Comparison of ENCODE assay signal across 26 mouse cellular contexts in genomic region chr8:46504196-46504595, GRCm38 (mm10). TPM values are rescaled to one million over a fixed set of nuclear protein-coding genes. Genes with fewer than 3 reads are reported as not detected.
A peak's percentile ranks its signal among the peaks of the same experiment; 100 is the strongest.
DNase-seq lines count a peak whose midpoint lies in the region; ATAC-seq and TF ChIP-seq lines count a peak whose summit lies in the region.
"Had no signal": no experiment of that assay in that cellular context is flagged by ENCODE, and none has a peak within 500 bp of the region (broad histone marks: within the 10 kb centered on the region; RNA-seq: fewer than 3 reads in every experiment).

No protein-coding gene starts in this region.

- WGBS in liver, adult 2 months = 2% methylated on average over 3 of the region's 3 CpGs
- WGBS in liver, embryonic 15.5 days (ENCODE audit: insufficient replicate concordance) = 50% methylated on average over 3 of the region's 3 CpGs

- H3K27ac ChIP-seq in liver, adult 2 months (replicated peaks; ENCODE audit: insufficient read depth, low read depth, low read length) = peak overlapping the region; percentile 30
- peak overlapping the region; percentile 35; the same call in 1 of the 2 replicates for H3K27ac ChIP-seq in liver, embryonic 15.5 days (replicated peaks)
- H3K27ac ChIP-seq: forebrain, embryonic 13.5 days; hindbrain, embryonic 13.5 days; midbrain, embryonic 12.5 days; neural tube, embryonic 12.5 days had no signal

- no peak for TF ChIP-seq CTCF in liver, adult 2 months (IDR thresholded peaks at IDR 0.05; ENCODE audit: low read depth, low read length)

- ATAC-seq in liver, embryonic 15.5 days (ENCODE audit: insufficient read depth) = no peak
- ATAC-seq: forebrain, embryonic 13.5 days; intestine, embryonic 16.5 days; Patski had no signal

- H3K9me3 ChIP-seq in liver, embryonic 15.5 days (replicated peaks) = no peaks in the 10 kb centered on the region
- H3K9me3 ChIP-seq: forebrain, embryonic 13.5 days; hindbrain, embryonic 13.5 days; midbrain, embryonic 12.5 days; neural tube, embryonic 12.5 days had no signal

- H3K27me3 ChIP-seq in liver, adult 2 months (ENCODE audit: control insufficient read depth, insufficient read depth, low read length) = no peaks in the 10 kb centered on the region
- no peaks in the 10 kb centered on the region for H3K27me3 ChIP-seq in liver, embryonic 15.5 days
- H3K27me3 ChIP-seq: forebrain, embryonic 13.5 days; hindbrain, embryonic 13.5 days; neural tube, embryonic 12.5 days; Patski had no signal

- peak; percentile 35 for DNase-seq in kidney, adult 18-20 months
- DNase-seq in kidney, adult 11 months = no peak
- DNase-seq in liver, adult 2 months (ENCODE audit: extremely low read depth, low read depth, low spot score) = peak; percentile 80
- DNase-seq in liver = no peak
- DNase-seq in yolk sac, embryonic 10.5 days (ENCODE audit: low spot score) = peak; percentile 36
- DNase-seq in ovary, postnatal 36 days (ENCODE audit: low spot score) = no peak
- DNase-seq in layer of hippocampus, adult 9-10 months (ENCODE audit: low spot score) = no peak
- DNase-seq: adrenal gland, postnatal 14 days; cerebellum, adult 18-20 months; cerebellum, postnatal 14 days; gastrocnemius, postnatal 14 days; heart, postnatal 4 days; layer of hippocampus, postnatal 36 days; left cerebral cortex, postnatal 4 days; lung, embryonic 14.5 days; lung, postnatal 14 days; thymus, postnatal 4 days had no signal

- H3K4me3 ChIP-seq in liver, adult 2 months (ENCODE audit: insufficient read depth, low read depth, low read length) = no peak overlapping the region
- no peak overlapping the region for H3K4me3 ChIP-seq in liver, embryonic 15.5 days (replicated peaks)
- H3K4me3 ChIP-seq: forebrain, embryonic 13.5 days; hindbrain, embryonic 13.5 days; midbrain, embryonic 12.5 days; myocyte; neural tube, embryonic 12.5 days had no signal

- H3K4me2 ChIP-seq in liver, embryonic 15.5 days = no peak overlapping the region
- H3K4me2 ChIP-seq: forebrain, embryonic 13.5 days; heart, embryonic 11.5 days; hindbrain, embryonic 13.5 days; lung, embryonic 14.5 days; midbrain, embryonic 12.5 days; neural tube, embryonic 12.5 days had no signal

- peaks cover 80% of the 10 kb centered on the region for H3K36me3 ChIP-seq in liver, adult 2 months (ENCODE audit: control insufficient read depth, insufficient read depth, low read length)
- H3K36me3 ChIP-seq in liver, embryonic 15.5 days (replicated peaks) = peaks cover 72% of the 10 kb centered on the region
- H3K36me3 ChIP-seq: midbrain, embryonic 12.5 days; neural tube, embryonic 12.5 days had no signal

- H3K79me2 ChIP-seq in liver, adult 2 months (ENCODE audit: control insufficient read depth, insufficient read depth, low read length) = no peaks in the 10 kb centered on the region; the same call in 1 of the 2 replicates

- H3K4me1 ChIP-seq in liver, adult 2 months (ENCODE audit: control insufficient read depth, insufficient read depth, low read length) = peaks cover 27% of the 10 kb centered on the region
- H3K4me1 ChIP-seq in liver, embryonic 15.5 days (replicated peaks) = peaks cover 53% of the 10 kb centered on the region

- no peak overlapping the region for H3K9ac ChIP-seq in liver, adult 2 months (ENCODE audit: low read depth, low read length)
- no peak overlapping the region for H3K9ac ChIP-seq in liver, embryonic 15.5 days
- H3K9ac ChIP-seq: forebrain, embryonic 13.5 days; hindbrain, embryonic 13.5 days; lung, embryonic 14.5 days; midbrain, embryonic 12.5 days; neural tube, embryonic 12.5 days had no signal

- TF ChIP-seq POLR2A in liver, adult 2 months (IDR thresholded peaks at IDR 0.05; ENCODE audit: extremely low read depth, insufficient read depth, low read length) = no peak

RNA-seq across cellular contexts. Expression of gene Acsl1, which starts 33.4 kb away (rescaled TPM):
- 447 and 506 TPM in 2 replicates for total RNA-seq in liver, adult 2 months (2014; rRNA removed)
- polyA plus RNA-seq in liver, adult 2 months (2012; rRNA removed) = 322 and 338 TPM in 2 replicates
- polyA plus RNA-seq in liver, embryonic 15.5 days (2015; fragmentation: Nextera tagmentation; extraction: Ambion mirVana) = 106 and 125 TPM in 2 replicates

RNA-seq across cellular contexts. Expression of gene Cenpu, which starts 47.6 kb away (rescaled TPM):
- total RNA-seq in liver, adult 2 months (2014; rRNA removed) = 0.47 and 0.65 TPM in 2 replicates
- polyA plus RNA-seq in liver, adult 2 months (2012; rRNA removed) = 0.15 and 0.44 TPM in 2 replicates
- polyA plus RNA-seq in liver, embryonic 15.5 days (2015; fragmentation: Nextera tagmentation; extraction: Ambion mirVana) = 13.9 and 14.7 TPM in 2 replicates

Comparison
In these comparisons a context has a peak if more than half of its experiments do, and no peak if none do; other contexts are left out.
1. DNase-seq: peak in kidney, adult 18-20 months (single experiment), liver, adult 2 months (single experiment) and yolk sac, embryonic 10.5 days (single experiment); none in kidney, adult 11 months (single experiment), liver (single experiment), ovary, postnatal 36 days (single experiment) and layer of hippocampus, adult 9-10 months (single experiment).
2. RNA of gene Cenpu, which starts 47.6 kb away (polyA plus RNA-seq): 13.9 to 14.7 TPM in liver, embryonic 15.5 days; 0.15 to 0.44 TPM in liver, adult 2 months; every median in the first group is over 10 times any median in the second.